9 mouse cellular contexts compared by ENCODE assay signal in genomic region chr6:120471991-120472441, GRCm38 (mm10). TPM values are rescaled to one million over a fixed set of nuclear protein-coding genes. Genes with fewer than 3 reads are reported as not detected.
DNase-seq lines count a peak whose midpoint lies in the region; ATAC-seq lines count a peak whose summit lies in the region.
"Had no signal": no experiment of that assay in that cellular context is flagged by ENCODE, and none has a peak within 500 bp of the region (broad histone marks: within the 10 kb centered on the region; RNA-seq: fewer than 3 reads in every experiment).

No protein-coding gene starts in this region.

- peaks cover 17% of the 10 kb centered on the region for H3K4me1 ChIP-seq in forebrain, embryonic 11.5 days (replicated peaks; ENCODE audit: control insufficient read depth, insufficient read depth, low read length)

- no peaks in the 10 kb centered on the region for H3K9me3 ChIP-seq in forebrain, embryonic 11.5 days (ENCODE audit: control insufficient read depth, low read length)

- H3K27me3 ChIP-seq in forebrain, embryonic 11.5 days (ENCODE audit: control insufficient read depth, insufficient read depth, low read length): no peaks in the 10 kb centered on the region

- H3K4me2 ChIP-seq in forebrain, embryonic 11.5 days (ENCODE audit: low read depth, low read length, severe bottlenecking): peak overlapping the region; percentile 28; the same call in 1 of the 2 replicates

- no peak overlapping the region for H3K4me3 ChIP-seq in forebrain, embryonic 11.5 days (ENCODE audit: low read depth, low read length)

- peak; percentile 74 for ATAC-seq in forebrain, embryonic 11.5 days (replicated peaks; ENCODE audit: low FRiP score)

- WGBS in forebrain, embryonic 11.5 days: 3% methylated on average over 5 of the region's 5 CpGs

- H3K27ac ChIP-seq in forebrain, embryonic 11.5 days (ENCODE audit: low read depth, low read length): peak overlapping the region; percentile 68

- no peaks in the 10 kb centered on the region for H3K36me3 ChIP-seq in forebrain, embryonic 11.5 days (ENCODE audit: control insufficient read depth, insufficient read depth, low read length)

- peak overlapping the region; percentile 33 for H3K9ac ChIP-seq in forebrain, embryonic 11.5 days (ENCODE audit: low read length)

- peak; percentile 65 to 69 for DNase-seq in spleen, postnatal 36 days (ENCODE audit: low spot score in 2 of 2)
- DNase-seq in spleen, postnatal 10 days (ENCODE audit: low spot score in 2 of 2): no peak
- DNase-seq in forebrain, embryonic 11.5 days (ENCODE audit: low spot score): peak; percentile 63
- peak; percentile 24 for DNase-seq in induced T-regulatory cell, adult 2 months (ENCODE audit: low read depth)
- peak; percentile 56 for DNase-seq in retina, embryonic 14.5 days (ENCODE audit: low spot score)
- no peak for DNase-seq in urinary bladder, postnatal 10 days (ENCODE audit: low spot score)
- DNase-seq in thymus, postnatal 25 days: no peak
- no peak for DNase-seq in right cerebral cortex, adult 18-20 months
- DNase-seq: right cerebral cortex, postnatal 25 days had no signal

RNA-seq across cellular contexts. Expression of gene Il17ra, which starts 9.0 kb away (rescaled TPM):
- polyA plus RNA-seq in forebrain, embryonic 11.5 days (2014; fragmentation: Nextera tagmentation; extraction: Ambion mirVana): 2.6 and 3.6 TPM in 2 replicates

RNA-seq across cellular contexts. Expression of gene Tmem121b, which starts 21.6 kb away (rescaled TPM):
- polyA plus RNA-seq in forebrain, embryonic 11.5 days (2014; fragmentation: Nextera tagmentation; extraction: Ambion mirVana): 1.1 and 1.4 TPM in 2 replicates

RNA-seq across cellular contexts. Expression of gene Hdhd5, which starts 59.1 kb away (rescaled TPM):
- 15.2 and 18.2 TPM in 2 replicates for polyA plus RNA-seq in forebrain, embryonic 11.5 days (2014; fragmentation: Nextera tagmentation; extraction: Ambion mirVana)

Comparison
In these comparisons a context has a peak if more than half of its experiments do, and no peak if none do; other contexts are left out.
1. DNase-seq: peak in spleen, postnatal 36 days (2 of 2), forebrain, embryonic 11.5 days (single experiment), induced T-regulatory cell, adult 2 months (single experiment) and retina, embryonic 14.5 days (single experiment); none in spleen, postnatal 10 days (0 of 2), urinary bladder, postnatal 10 days (single experiment), thymus, postnatal 25 days (single experiment) and right cerebral cortex, adult 18-20 months (single experiment).